Mouse (Mus musculus) midbrain, embryonic 15.5 days (tissue): ENCODE results near the gene Carns1. TPM values are rescaled to one million over a fixed set of nuclear protein-coding genes. Genes with fewer than 3 reads are reported as not detected.

Experiments
- ATAC-seq: fragments of 200-750 bp; cut with Nextera tagmentation; replicated peaks from 2 replicates; pipeline ENCODE4 v1.8.0; 2017; ENCODE audit warnings: moderate TSS enrichment
- H3K27ac ChIP-seq: fragments of 300-500 bp; sonication (generic); 2 replicates; pipeline ENCODE4 v1.5.1; 2015; ENCODE audit warnings: mild to moderate bottlenecking, inconsistent platforms
- H3K27me3 ChIP-seq: fragments of 300-500 bp; sonication (generic); replicated peaks from 2 replicates; pipeline ENCODE4 v1.6.1; 2015; ENCODE audit warnings: inconsistent platforms
- H3K36me3 ChIP-seq: fragments of 300-500 bp; sonication (generic); replicated peaks from 2 replicates; pipeline ENCODE4 v1.6.1; 2015; ENCODE audit warnings: inconsistent platforms
- H3K4me1 ChIP-seq: fragments of 300-500 bp; sonication (generic); 2 replicates; pipeline ENCODE4 v1.6.1; 2015; ENCODE audit warnings: inconsistent platforms
- H3K4me2 ChIP-seq: fragments of 300-500 bp; sonication (generic); 2 replicates; pipeline ENCODE4 v1.6.1; 2015; ENCODE audit warnings: inconsistent platforms, mild to moderate bottlenecking, moderate library complexity
- H3K4me3 ChIP-seq: fragments of 300-500 bp; sonication (generic); 2 replicates; pipeline ENCODE4 v1.5.1; 2015; ENCODE audit warnings: mild to moderate bottlenecking, inconsistent platforms
- H3K9ac ChIP-seq: fragments of 300-500 bp; sonication (generic); 2 replicates; pipeline ENCODE4 v1.6.1; 2015; ENCODE audit warnings: mild to moderate bottlenecking, inconsistent platforms
- H3K9me3 ChIP-seq: fragments of 300-500 bp; sonication (generic); 2 replicates; pipeline ENCODE4 v1.6.1; 2016; ENCODE audit warnings: inconsistent platforms
- WGBS: fragments of 180-500 bp; shearing (Covaris S2); methylation state at CpG from one replicate; pipeline ENCODE4 v1.1.7; 2015; ENCODE audit warnings: mixed read lengths; 5-methylcytosine and 5-hydroxymethylcytosine counted together
- polyA plus RNA-seq: library from polyadenylated mRNA; unstranded; fragments of >200 nt; fragmentation: Nextera tagmentation; extraction: Ambion mirVana; gene quantifications from 2 replicates; pipeline ENCODE4 v1.2.1, GENCODE M21; 2015

The Carns1 gene
- polyA plus RNA-seq, 1 experiment from 2014 or later, result 6.9 TPM

DNA sequence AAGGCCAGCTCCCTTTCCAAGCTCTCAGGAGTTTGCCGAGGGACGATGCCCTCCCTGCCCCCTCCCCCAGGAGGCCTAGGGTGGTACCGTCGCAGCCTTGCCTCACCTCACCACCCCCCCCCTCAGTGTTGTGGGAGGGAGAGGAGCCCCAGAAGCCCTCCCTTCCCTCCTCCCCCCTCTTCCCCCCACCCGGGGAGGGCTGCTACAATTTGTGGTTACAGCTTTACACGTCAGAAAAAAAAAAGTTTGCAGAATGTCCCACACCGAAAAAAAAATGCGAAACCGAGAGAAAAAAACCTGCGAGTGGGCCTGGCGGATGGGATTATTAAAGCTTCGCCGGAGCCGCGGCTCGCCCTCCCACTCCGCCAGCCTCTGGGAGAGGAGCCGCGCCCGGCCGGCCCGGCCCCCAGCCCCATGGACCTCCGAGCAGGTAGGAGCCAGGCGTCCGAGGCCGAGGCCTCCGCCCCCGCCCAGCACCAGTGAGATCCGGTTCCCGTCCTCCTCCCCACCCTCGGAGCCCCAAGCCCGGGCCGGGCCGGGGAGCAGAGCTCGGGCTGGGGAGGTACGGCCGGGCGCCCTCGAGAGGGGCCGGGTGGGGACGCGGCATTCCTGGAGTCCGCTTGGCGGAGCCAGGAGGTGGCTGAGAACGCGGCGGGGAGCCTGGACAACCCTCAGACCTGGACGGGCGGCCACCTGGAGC, 38.9 kb upstream of the Carns1 start, which contains the start of the genes Clcf1 and AC109138.7:
Gene Clcf1 (plus strand): TSS at position 168 of the 700 bp plus-strand sequence.
Gene AC109138.7 (plus strand): TSS at position 287 of the 700 bp plus-strand sequence.
- H3K4me2 ChIP-seq, result peak within 1 kb of the TSS; percentile 96
- H3K4me1 ChIP-seq, result peaks cover 24% of the 10 kb centered on the region
- under 1% methylated on average over 47 of the region's 49 CpGs for WGBS
- no peaks in the 10 kb centered on the region for H3K9me3 ChIP-seq
- H3K27ac ChIP-seq, result no peak within 1 kb of the TSS
- peak; percentile 48; the same call in 1 of the 2 replicates for ATAC-seq
- H3K4me3 ChIP-seq, result peak within 1 kb of the TSS; percentile 48
- H3K36me3 ChIP-seq, result no peaks in the 10 kb centered on the region
- H3K27me3 ChIP-seq, result peaks cover 45% of the 10 kb centered on the region
- H3K9ac ChIP-seq, result peak within 1 kb of the TSS; percentile 42

DNA sequence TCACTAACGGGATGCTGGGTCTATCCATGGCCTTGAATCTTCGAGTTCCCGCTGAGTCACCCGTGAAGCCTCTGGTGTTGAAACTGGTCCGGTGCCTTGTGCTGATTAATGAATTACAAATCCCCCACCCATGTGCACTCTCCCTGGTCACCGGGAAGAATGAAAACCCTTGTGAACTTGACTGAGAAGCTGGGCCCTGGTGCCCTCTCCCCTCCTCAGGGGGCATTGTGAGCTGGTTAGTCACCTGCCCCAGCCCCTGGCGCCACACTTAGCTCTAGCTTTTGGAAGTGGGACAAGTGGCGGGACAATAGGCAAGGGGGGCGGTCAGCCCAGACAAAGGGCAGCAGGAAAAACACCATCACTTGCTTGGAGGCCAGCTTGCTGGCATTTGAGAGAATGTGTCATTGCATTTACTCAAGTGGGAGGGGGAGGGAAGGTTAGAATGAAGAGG, 38.3 kb upstream of the Carns1 start:
- Histone ChIP-seq H3K4me2 (peak overlapping the region; percentile 96; the same call in 1 of the 2 replicates), H3K4me3 (no peak overlapping the region), H3K27ac (no peak overlapping the region), H3K27me3 (peaks cover 45% of the 10 kb centered on the region), H3K4me1 (peaks cover 24% of the 10 kb centered on the region), H3K9ac (no peak overlapping the region), H3K36me3 (no peaks in the 10 kb centered on the region), H3K9me3 (no peaks in the 10 kb centered on the region)
- no peak for ATAC-seq
- 7% methylated on average over 9 of the region's 9 CpGs for WGBS

DNA sequence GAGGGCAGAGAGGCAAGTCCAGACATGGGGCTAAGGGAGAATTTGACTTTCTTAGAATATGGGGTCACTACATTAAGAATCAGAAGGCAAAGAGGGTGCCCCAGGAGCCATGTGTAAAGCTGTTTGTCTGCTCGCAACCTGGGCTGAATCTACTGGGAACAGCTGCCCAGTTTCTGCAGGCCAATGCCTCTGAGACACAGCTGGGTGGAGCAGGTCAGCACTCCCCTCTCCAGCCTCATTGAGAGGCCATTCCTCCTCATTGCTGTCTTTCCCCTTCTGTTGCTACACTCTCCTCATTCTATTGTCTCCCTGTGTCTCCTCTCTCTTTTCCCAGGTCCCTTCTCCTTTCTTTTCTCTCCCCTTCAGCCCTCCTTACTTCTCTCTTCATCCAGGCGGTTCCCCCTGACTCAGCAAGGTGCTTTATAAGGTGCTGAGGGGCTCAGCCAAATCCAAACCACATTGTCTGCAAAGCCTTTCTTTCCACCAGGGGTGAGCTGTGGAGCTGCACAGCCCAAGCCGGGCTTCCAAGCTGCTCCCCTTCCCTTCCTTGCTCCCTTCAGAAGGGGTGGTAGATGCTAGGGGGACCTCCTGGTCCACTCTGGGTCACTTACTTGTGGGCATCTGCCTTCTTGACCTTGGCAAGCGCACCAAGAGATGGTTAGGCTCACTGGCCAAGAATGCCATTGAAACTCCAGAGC, 36.8 kb upstream of the Carns1 start:
- Histone ChIP-seq H3K36me3 (no peaks in the 10 kb centered on the region), H3K4me1 (peaks cover 24% of the 10 kb centered on the region), H3K4me2 (no peak overlapping the region), H3K27ac (no peak overlapping the region), H3K9me3 (no peaks in the 10 kb centered on the region), H3K4me3 (no peak overlapping the region), H3K27me3 (peaks cover 43% of the 10 kb centered on the region), H3K9ac (no peak overlapping the region)
- no peak for ATAC-seq
- 17% methylated on average over 4 of the region's 4 CpGs for WGBS

DNA sequence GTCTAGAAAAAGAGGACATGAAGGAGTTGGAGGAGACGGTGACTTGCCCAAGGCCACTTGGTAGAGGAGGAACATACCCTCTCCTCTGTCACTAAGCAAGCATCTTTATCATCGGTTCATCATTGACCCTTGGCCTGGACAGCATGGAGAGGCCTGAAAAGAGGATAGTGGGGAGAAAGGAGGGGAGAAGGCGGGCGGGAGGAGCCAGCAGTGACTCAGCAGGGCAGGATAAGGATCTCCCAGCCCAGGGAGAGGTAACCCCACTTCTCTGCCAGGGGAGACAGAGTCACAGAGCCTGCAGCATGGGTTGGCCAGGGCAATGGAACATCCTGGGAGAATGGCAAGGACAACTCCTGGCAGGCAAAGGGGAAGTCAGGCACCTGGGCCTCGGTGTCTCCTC, 33.3 kb upstream of the Carns1 start:
- Histone ChIP-seq H3K27ac (no peak overlapping the region), H3K36me3 (no peaks in the 10 kb centered on the region), H3K9ac (no peak overlapping the region), H3K4me1 (peaks cover 1% of the 10 kb centered on the region), H3K27me3 (peaks cover 24% of the 10 kb centered on the region), H3K9me3 (no peaks in the 10 kb centered on the region), H3K4me3 (no peak overlapping the region), H3K4me2 (no peak overlapping the region)
- ATAC-seq, result no peak
- WGBS, result 67% methylated on average over 5 of the region's 5 CpGs

DNA sequence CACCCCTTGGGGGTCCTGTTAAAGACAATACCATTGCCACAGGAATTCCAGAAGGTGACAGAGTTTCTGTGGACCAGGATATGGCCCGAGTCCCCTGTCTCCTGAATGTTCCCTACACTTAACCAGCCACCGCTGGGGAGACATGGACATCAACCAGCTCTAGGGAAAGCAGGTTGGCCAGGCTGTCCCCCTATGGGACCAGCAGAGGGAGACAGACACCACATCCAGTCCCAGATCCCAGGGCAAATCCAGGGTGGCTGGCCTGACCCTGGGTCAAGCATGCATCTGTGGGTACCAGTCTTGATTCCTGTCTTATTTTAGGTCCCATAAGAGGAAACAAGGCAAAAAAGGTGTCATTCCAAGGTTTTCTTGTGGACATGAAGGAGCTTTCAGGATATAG, 31.7 kb upstream of the Carns1 start:
- Histone ChIP-seq H3K36me3 (no peaks in the 10 kb centered on the region), H3K4me1 (peaks cover 5% of the 10 kb centered on the region), H3K27me3 (peaks cover 10% of the 10 kb centered on the region), H3K9me3 (no peaks in the 10 kb centered on the region), H3K4me3 (no peak overlapping the region), H3K27ac (no peak overlapping the region), H3K9ac (no peak overlapping the region), H3K4me2 (no peak overlapping the region)
- 0% methylated on average over 2 of the region's 2 CpGs for WGBS
- ATAC-seq, result no peak

DNA sequence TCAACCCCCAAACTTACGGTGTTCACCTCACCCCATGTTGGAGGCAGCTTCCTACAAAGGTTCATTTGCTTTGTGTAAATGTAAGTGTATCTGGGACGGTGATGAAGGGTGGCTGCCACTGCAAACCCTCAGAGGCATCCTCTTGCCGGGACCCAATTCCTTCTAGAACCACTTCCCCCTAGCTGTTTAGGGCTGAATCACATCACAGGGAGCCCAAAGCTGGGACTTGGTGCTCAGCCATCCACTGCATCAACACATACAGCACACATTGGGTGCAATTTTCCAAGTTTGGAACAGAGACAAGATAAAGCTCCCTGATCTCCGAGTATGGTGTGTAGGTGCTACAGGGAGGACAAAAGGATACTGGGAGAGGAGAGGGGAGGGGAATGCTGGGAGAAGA, 29.6 kb upstream of the Carns1 start:
- Histone ChIP-seq H3K4me1 (peaks cover 21% of the 10 kb centered on the region), H3K9me3 (no peaks in the 10 kb centered on the region), H3K9ac (no peak overlapping the region), H3K36me3 (no peaks in the 10 kb centered on the region), H3K27me3 (no peaks in the 10 kb centered on the region; the same call in 1 of the 2 replicates), H3K27ac (no peak overlapping the region), H3K4me2 (no peak overlapping the region), H3K4me3 (no peak overlapping the region)
- WGBS, result 61% methylated on average over 4 of the region's 4 CpGs
- ATAC-seq, result no peak

DNA sequence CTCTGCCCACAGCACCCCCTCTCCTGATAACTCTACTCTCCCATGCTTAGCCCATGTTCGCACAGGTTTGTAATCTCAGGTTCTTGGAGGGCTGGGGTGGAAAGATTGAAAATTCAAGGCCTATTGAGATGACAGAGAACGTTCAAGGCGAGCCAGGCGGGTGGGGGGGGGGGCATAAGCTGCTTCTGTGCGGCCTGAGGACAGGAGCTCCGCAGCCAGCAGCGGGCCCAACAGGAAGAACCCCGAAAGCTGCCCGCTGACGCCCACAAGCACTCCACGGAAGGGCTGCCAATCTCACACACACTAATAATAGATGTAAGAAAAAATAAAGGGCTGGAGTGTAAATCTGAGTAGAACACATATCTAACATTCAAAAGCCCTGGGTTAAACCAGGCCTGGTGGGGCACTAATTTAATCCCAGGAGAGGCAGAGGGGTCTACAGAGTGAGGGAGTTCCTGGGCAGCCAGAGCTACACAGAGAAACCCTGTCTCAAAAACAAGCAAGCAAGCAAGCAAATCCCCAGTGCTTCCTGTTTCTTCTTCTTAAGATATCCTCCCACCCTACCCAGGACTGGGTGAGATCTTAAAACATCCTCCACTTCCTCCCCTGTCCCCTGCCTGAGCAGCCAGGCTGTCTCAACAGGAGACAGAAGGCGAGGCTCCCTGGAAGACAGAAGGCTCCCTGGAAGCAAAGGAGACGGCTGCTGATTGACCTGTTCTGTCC, 28.5 kb upstream of the Carns1 start:
- WGBS, result 71% methylated on average over 13 of the region's 13 CpGs
- H3K9ac ChIP-seq, result no peak overlapping the region

DNA sequence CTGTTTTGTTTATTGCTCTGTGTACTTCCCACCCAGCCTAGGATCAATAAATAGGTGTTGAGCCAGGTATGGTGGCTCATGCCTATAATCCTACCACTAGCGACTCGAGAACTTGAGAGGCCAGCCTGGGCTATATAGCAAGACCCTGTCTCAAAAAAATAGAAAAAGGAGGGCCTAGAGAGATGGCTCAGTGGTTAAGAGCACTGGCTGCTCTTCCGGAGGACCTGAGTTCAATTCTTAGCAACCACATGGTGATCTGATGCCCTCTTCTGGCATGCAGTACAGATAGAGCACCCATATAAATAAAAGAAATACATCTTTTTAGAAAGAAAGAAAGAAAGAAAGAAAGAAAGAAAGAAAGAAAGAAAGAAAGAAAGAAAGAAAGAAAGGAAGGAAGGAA, 27.9 kb upstream of the Carns1 start:
- peaks cover 21% of the 10 kb centered on the region for H3K4me1 ChIP-seq
- no peak overlapping the region for H3K27ac ChIP-seq
- H3K36me3 ChIP-seq, result no peaks in the 10 kb centered on the region
- H3K9ac ChIP-seq, result no peak overlapping the region
- no peak overlapping the region for H3K4me3 ChIP-seq
- no peaks in the 10 kb centered on the region; the same call in 1 of the 2 replicates for H3K27me3 ChIP-seq
- H3K4me2 ChIP-seq, result no peak overlapping the region
- no peak for ATAC-seq
- no peaks in the 10 kb centered on the region for H3K9me3 ChIP-seq
- 66% methylated on average over 3 of the region's 3 CpGs for WGBS

More for the DNA sequence above, 28.5 kb upstream of the Carns1 start:
- Histone ChIP-seq H3K4me3 (no peak overlapping the region), H3K27ac (no peak overlapping the region), H3K4me1 (peaks cover 21% of the 10 kb centered on the region), H3K9me3 (no peaks in the 10 kb centered on the region), H3K27me3 (no peaks in the 10 kb centered on the region; the same call in 1 of the 2 replicates), H3K36me3 (no peaks in the 10 kb centered on the region), H3K4me2 (no peak overlapping the region)
- ATAC-seq, result no peak

DNA sequence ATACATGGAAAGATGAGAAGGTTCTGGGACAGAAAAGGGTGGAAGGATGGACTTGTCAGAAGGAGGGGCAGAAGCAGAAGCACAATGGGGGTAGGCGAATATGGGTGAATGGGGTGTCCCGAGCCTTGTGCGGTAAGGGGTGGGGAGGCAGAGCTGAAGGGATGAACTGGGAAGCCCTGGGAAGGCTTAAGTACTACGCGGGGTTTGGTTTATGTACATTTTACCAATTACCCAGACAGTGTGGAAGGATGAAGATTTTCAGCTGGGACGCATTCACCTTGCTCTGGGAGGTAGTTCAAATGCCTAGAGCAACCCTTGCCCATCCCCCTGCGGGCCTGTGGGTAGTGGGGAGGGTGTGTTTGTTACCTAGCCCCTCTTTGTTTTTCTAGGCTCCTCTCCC, 26.9 kb upstream of the Carns1 start:
- ATAC-seq, result peak; percentile 37
- peak overlapping the region; percentile 55; the same call in 1 of the 2 replicates for H3K27ac ChIP-seq
- 36% methylated on average over 7 of the region's 7 CpGs for WGBS

DNA sequence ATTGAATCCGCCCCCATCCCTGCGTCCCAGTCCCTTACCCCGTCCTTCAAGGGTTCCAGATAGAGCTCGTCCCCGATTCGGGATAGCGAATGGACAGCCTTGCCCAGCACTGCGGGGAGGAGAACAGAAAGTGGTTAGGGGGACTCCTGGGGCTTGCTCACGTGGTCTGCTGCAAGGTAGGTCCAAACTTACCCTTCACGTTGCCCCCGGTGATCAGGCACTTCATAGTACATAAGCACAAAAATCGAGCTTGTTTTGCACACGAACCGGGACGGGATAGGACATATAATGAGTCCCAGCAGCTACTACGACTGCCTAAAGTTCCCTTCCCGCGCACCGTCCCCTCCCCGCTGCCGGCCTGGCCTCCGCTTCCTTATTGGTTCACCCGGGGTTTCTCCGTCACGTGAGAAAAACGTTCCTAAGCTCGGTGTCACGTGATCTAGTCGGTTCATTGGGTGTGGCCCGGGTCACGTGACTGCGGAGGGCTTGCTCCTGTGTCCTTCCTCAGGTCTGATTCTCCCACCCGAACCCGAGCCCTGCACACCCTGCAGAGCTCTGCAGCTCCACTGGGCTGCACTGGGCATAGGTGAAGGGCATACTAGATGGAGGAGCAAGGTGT, 26.1 kb upstream of the Carns1 start, which contains the start of gene Rad9a:
Gene Rad9a (minus strand): TSS at position 372 of the 619 bp plus-strand sequence.
- H3K27ac ChIP-seq, result peak within 1 kb of the TSS; percentile 55
- peak; percentile 85 for ATAC-seq

More for the DNA sequence above, 26.9 kb upstream of the Carns1 start:
- Histone ChIP-seq H3K4me1 (peaks cover 21% of the 10 kb centered on the region), H3K9ac (peak overlapping the region; percentile 73), H3K4me3 (peak overlapping the region; percentile 55), H3K9me3 (no peaks in the 10 kb centered on the region), H3K4me2 (peak overlapping the region; percentile 97), H3K27me3 (no peaks in the 10 kb centered on the region; the same call in 1 of the 2 replicates), H3K36me3 (no peaks in the 10 kb centered on the region)

DNA sequence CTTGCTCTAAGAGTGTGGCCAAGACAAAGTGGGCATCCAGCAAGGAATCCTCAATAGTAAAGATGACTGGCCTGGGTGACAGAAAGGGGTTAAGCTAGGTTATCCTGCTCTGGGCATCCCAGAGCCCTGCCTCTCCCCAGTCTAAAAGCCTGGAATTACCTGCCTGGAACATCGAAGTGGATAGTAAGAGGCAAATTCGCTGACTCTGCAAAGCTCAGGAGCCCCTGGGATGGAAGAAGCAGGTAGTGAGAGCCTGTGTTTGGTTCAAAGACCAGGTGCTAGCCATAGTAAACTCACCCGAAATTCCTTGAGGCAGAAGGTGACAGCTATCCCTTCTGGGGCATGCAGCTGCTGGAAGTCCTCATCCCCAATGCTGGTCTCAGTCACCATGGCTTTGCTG, 21.9 kb upstream of the Carns1 start:
- Histone ChIP-seq H3K4me1 (peaks cover 42% of the 10 kb centered on the region), H3K4me2 (no peak overlapping the region), H3K9me3 (no peaks in the 10 kb centered on the region), H3K36me3 (peaks cover 28% of the 10 kb centered on the region), H3K27me3 (no peaks in the 10 kb centered on the region), H3K4me3 (no peak overlapping the region), H3K9ac (no peak overlapping the region), H3K27ac (no peak overlapping the region)
- 74% methylated on average over 3 of the region's 3 CpGs for WGBS
- ATAC-seq, result no peak

More for the DNA sequence above, 26.1 kb upstream of the Carns1 start, which contains the start of gene Rad9a:
- Histone ChIP-seq H3K27me3 (no peaks in the 10 kb centered on the region; the same call in 1 of the 2 replicates), H3K9ac (peak within 1 kb of the TSS; percentile 73), H3K4me1 (peaks cover 21% of the 10 kb centered on the region), H3K4me2 (peak within 1 kb of the TSS; percentile 97), H3K9me3 (no peaks in the 10 kb centered on the region), H3K4me3 (peak within 1 kb of the TSS; percentile 55), H3K36me3 (peaks cover 5% of the 10 kb centered on the region; the same call in 1 of the 2 replicates)
- WGBS, result under 1% methylated on average over 34 of the region's 34 CpGs
